Mouse (Mus musculus): ENCODE data around the gene Flot1.

GRCm38 (mm10) chr17:35815836-35816235 lies 7.2 kb upstream of the Flot1 start:
- no peak for TF ChIP-seq CTCF (IDR thresholded peaks at IDR 0.05; ENCODE audit: extremely low read depth, insufficient read depth, insufficient read length, insufficient replicate concordance)
- no peak for TF ChIP-seq POLR2A (IDR thresholded peaks at IDR 0.05; ENCODE audit: low read depth, low read length)

All from spleen, adult 2 months (tissue).